Mouse (Mus musculus) stomach, embryonic 15.5 days (tissue): ENCODE measurements at regions not wholly inside any gene's neighbourhood (a gene's known extent, or its start where the extent isn't known, plus 50 kb on each side); places are given as distances from the start of the nearest gene placed in this dataset. TPM values are rescaled to one million over a fixed set of nuclear protein-coding genes. Genes with fewer than 3 reads are reported as not detected.

Experiments
- ATAC-seq: fragments of 200-750 bp; cut with Nextera tagmentation; 2 replicates; pipeline ENCODE4 v1.8.0; 2017; ENCODE audit warnings: low read depth, moderate number of reproducible peaks, moderate TSS enrichment; ENCODE audit not compliant: insufficient read depth, low FRiP score
- H3K27ac ChIP-seq: fragments of 300-500 bp; sonication (generic); 2 replicates; pipeline ENCODE4 v1.5.1; 2015; ENCODE audit warnings: mild to moderate bottlenecking, inconsistent platforms
- H3K27me3 ChIP-seq: fragments of 300-500 bp; sonication (generic); replicated peaks from 2 replicates; pipeline ENCODE4 v1.6.1; 2015; ENCODE audit warnings: inconsistent platforms
- H3K36me3 ChIP-seq: fragments of 300-500 bp; sonication (generic); 2 replicates; pipeline ENCODE4 v1.6.1; 2015; ENCODE audit warnings: inconsistent platforms
- H3K4me1 ChIP-seq: fragments of 300-500 bp; sonication (generic); 2 replicates; pipeline ENCODE4 v1.6.1; 2015; ENCODE audit warnings: inconsistent platforms
- H3K4me2 ChIP-seq: fragments of 300-500 bp; sonication (generic); 2 replicates; pipeline ENCODE4 v1.6.1; 2015; ENCODE audit warnings: mild to moderate bottlenecking, inconsistent platforms
- H3K4me3 ChIP-seq: fragments of 300-500 bp; sonication (generic); replicated peaks from 2 replicates; pipeline ENCODE4 v1.5.1; 2015; ENCODE audit warnings: inconsistent platforms
- H3K9ac ChIP-seq: fragments of 300-500 bp; sonication (generic); 2 replicates; pipeline ENCODE4 v1.6.1; 2015; ENCODE audit warnings: inconsistent platforms
- H3K9me3 ChIP-seq: fragments of 300-500 bp; sonication (generic); 2 replicates; pipeline ENCODE4 v1.6.1; 2016; ENCODE audit warnings: inconsistent platforms
- WGBS: fragments of 180-500 bp; shearing (Covaris S2); methylation state at CpG from one replicate; pipeline ENCODE4 v1.1.7; 2015; 5-methylcytosine and 5-hydroxymethylcytosine counted together
- microRNA-seq: library from miRNA; unstranded; fragments of <30 nt; microRNA quantifications from one replicate; pipeline ENCODE4, GENCODE M21; 2016

- H3K4me3 ChIP-seq: no peak overlapping the region
- no peak overlapping the region for H3K9ac ChIP-seq
- ATAC-seq: no peak
- no peaks in the 10 kb centered on the region for H3K36me3 ChIP-seq
- no peak overlapping the region for H3K27ac ChIP-seq
- WGBS: 80% methylated on average over 8 of the region's 8 CpGs
- no peak overlapping the region for H3K4me2 ChIP-seq
- H3K27me3 ChIP-seq: no peaks in the 10 kb centered on the region
- H3K4me1 ChIP-seq: no peaks in the 10 kb centered on the region
- no peaks in the 10 kb centered on the region for H3K9me3 ChIP-seq
These were observed 62.2 kb upstream of the Adamts16 start for GRCm38 (mm10) chr13:70903831-70904230.

GRCm38 (mm10) chr13:70903150-70903549, 61.5 kb upstream of the Adamts16 start:
- Histone ChIP-seq H3K9ac (no peak overlapping the region), H3K4me3 (no peak overlapping the region), H3K9me3 (no peaks in the 10 kb centered on the region), H3K4me1 (no peaks in the 10 kb centered on the region), H3K4me2 (no peak overlapping the region), H3K36me3 (no peaks in the 10 kb centered on the region), H3K27me3 (no peaks in the 10 kb centered on the region), H3K27ac (no peak overlapping the region)
- 93% methylated on average over 2 of the region's 2 CpGs for WGBS
- ATAC-seq: no peak

GRCm38 (mm10) chr13:70902727-70903126, 61.1 kb upstream of the Adamts16 start:
- no peak for ATAC-seq
- no peak overlapping the region for H3K27ac ChIP-seq
- H3K4me1 ChIP-seq: no peaks in the 10 kb centered on the region
- H3K4me2 ChIP-seq: no peak overlapping the region
- no peak overlapping the region for H3K4me3 ChIP-seq
- 47% methylated on average over 10 of the region's 10 CpGs for WGBS
- no peaks in the 10 kb centered on the region for H3K36me3 ChIP-seq
- H3K27me3 ChIP-seq: no peaks in the 10 kb centered on the region
- no peak overlapping the region for H3K9ac ChIP-seq
- H3K9me3 ChIP-seq: no peaks in the 10 kb centered on the region

- Histone ChIP-seq H3K36me3 (no peaks in the 10 kb centered on the region), H3K4me3 (no peak overlapping the region), H3K9me3 (no peaks in the 10 kb centered on the region), H3K4me2 (no peak overlapping the region), H3K4me1 (no peaks in the 10 kb centered on the region), H3K9ac (no peak overlapping the region), H3K27ac (no peak overlapping the region), H3K27me3 (no peaks in the 10 kb centered on the region)
- 61% methylated on average over 5 of the region's 5 CpGs for WGBS
- ATAC-seq: no peak
These were observed 50.0 kb upstream of the Adamts16 start for GRCm38 (mm10) chr13:70891634-70892033.

Small RNAs in the stretch of these regions (microRNA-seq; reads per million reads assigned to microRNA genes)
- not detected for gene Mir466f-4
